Mouse (Mus musculus): ENCODE results near the gene Fam217a.
"Not testable (repeated sequence)": the region's sequence is repeated elsewhere in the genome, so short reads cannot be mapped to it uniquely, and the experiment has no call there.

DNA sequence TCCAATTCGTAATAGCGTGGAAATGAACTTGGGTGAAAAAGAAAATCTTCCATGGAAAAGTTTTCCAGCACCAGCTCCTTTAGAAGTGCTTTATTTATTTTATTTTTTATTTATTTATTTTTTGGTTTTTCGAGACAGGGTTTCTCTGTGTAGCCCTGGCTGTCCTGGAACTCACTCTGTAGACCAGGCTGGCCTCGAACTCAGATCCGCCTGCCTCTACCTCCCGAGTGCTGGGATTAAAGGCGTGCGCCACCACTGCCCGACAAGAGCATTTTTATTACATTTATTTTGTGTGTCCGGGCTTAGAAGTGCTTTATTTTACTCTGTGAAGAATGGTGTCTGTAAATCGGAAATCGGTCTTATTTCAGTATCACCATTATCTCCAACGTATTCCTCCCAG is 49.4 kb downstream of the Fam217a start:
- not testable (repeated sequence) for TF ChIP-seq CTCF (IDR thresholded peaks at IDR 0.05; ENCODE audit: low read depth, low read length); POLR2AphosphoS5 (IDR thresholded peaks at IDR 0.05; ENCODE audit: insufficient replicate concordance, low read depth, low read length); GATA1 (IDR thresholded peaks at IDR 0.05; ENCODE audit: borderline replicate concordance, low read length); TAL1 (conservative IDR thresholded peaks at IDR 0.05; ENCODE audit: low read depth, low read length); GATA2 (IDR thresholded peaks at IDR 0.05; ENCODE audit: borderline replicate concordance, low read depth, low read length)

All from G1E (cell line).